Mouse (Mus musculus): ENCODE measurements around the gene Saysd1. TPM values are rescaled to one million over a fixed set of nuclear protein-coding genes. Genes with fewer than 3 reads are reported as not detected.

Saysd1 gene
- total and polyA plus RNA-seq, 3 experiments = 2.8 to 7.9 (median 2.8) TPM

- no peak for DNase-seq (ENCODE audit: low spot score)
- H3K9me3 ChIP-seq (replicated peaks) = no peaks in the 10 kb centered on the region
- no peak overlapping the region for H3K4me3 ChIP-seq (ENCODE audit: low read depth, low read length)
- H3K27me3 ChIP-seq (ENCODE audit: insufficient read depth, low read length) = no peaks in the 10 kb centered on the region
- TF ChIP-seq GATA2 (IDR thresholded peaks at IDR 0.05; ENCODE audit: borderline replicate concordance, low read depth, low read length) (no peak), GATA1 (IDR thresholded peaks at IDR 0.05; ENCODE audit: borderline replicate concordance, low read length) (no peak), POLR2AphosphoS5 (IDR thresholded peaks at IDR 0.05; ENCODE audit: insufficient replicate concordance, low read depth, low read length) (no peak), TAL1 (conservative IDR thresholded peaks at IDR 0.05; ENCODE audit: low read depth, low read length) (no peak), CTCF (IDR thresholded peaks at IDR 0.05; ENCODE audit: low read depth, low read length) (no peak)
- H3K4me1 ChIP-seq (ENCODE audit: insufficient read depth, low read depth, low read length) = peaks cover 38% of the 10 kb centered on the region
- no peak for ATAC-seq (ENCODE audit: extremely low read depth, insufficient number of reproducible peaks, low FRiP score, poor library complexity, severe bottlenecking)
- peaks cover 82% of the 10 kb centered on the region for H3K36me3 ChIP-seq (replicated peaks)
These were observed 11.1 kb upstream of the Saysd1 start for GRCm38 (mm10) chr14:20149127-20150080.

- TF ChIP-seq CTCF (IDR thresholded peaks at IDR 0.05; ENCODE audit: low read depth, low read length) (no peak), GATA2 (IDR thresholded peaks at IDR 0.05; ENCODE audit: borderline replicate concordance, low read depth, low read length) (no peak), POLR2AphosphoS5 (IDR thresholded peaks at IDR 0.05; ENCODE audit: insufficient replicate concordance, low read depth, low read length) (no peak), GATA1 (IDR thresholded peaks at IDR 0.05; ENCODE audit: borderline replicate concordance, low read length) (no peak), TAL1 (conservative IDR thresholded peaks at IDR 0.05; ENCODE audit: low read depth, low read length) (no peak)
- H3K27me3 ChIP-seq (ENCODE audit: insufficient read depth, low read length) = no peaks in the 10 kb centered on the region
- peaks cover 36% of the 10 kb centered on the region for H3K4me1 ChIP-seq (ENCODE audit: insufficient read depth, low read depth, low read length)
- no peaks in the 10 kb centered on the region for H3K9me3 ChIP-seq (replicated peaks)
- ATAC-seq (ENCODE audit: extremely low read depth, insufficient number of reproducible peaks, low FRiP score, poor library complexity, severe bottlenecking) = no peak
- no peak for DNase-seq (ENCODE audit: low spot score)
- H3K4me3 ChIP-seq (ENCODE audit: low read depth, low read length) = no peak overlapping the region
- H3K36me3 ChIP-seq (replicated peaks) = peaks cover 87% of the 10 kb centered on the region
These were observed 10.2 kb upstream of the Saysd1 start for GRCm38 (mm10) chr14:20148514-20148913.

GRCm38 (mm10) chr14:20147854-20148253, 9.5 kb upstream of the Saysd1 start:
- no peaks in the 10 kb centered on the region for H3K27me3 ChIP-seq (ENCODE audit: insufficient read depth, low read length)
- TF ChIP-seq GATA1 (IDR thresholded peaks at IDR 0.05; ENCODE audit: borderline replicate concordance, low read length) (no peak), POLR2AphosphoS5 (IDR thresholded peaks at IDR 0.05; ENCODE audit: insufficient replicate concordance, low read depth, low read length) (no peak), TAL1 (conservative IDR thresholded peaks at IDR 0.05; ENCODE audit: low read depth, low read length) (no peak), CTCF (IDR thresholded peaks at IDR 0.05; ENCODE audit: low read depth, low read length) (no peak), GATA2 (IDR thresholded peaks at IDR 0.05; ENCODE audit: borderline replicate concordance, low read depth, low read length) (no peak)
- ATAC-seq (ENCODE audit: extremely low read depth, insufficient number of reproducible peaks, low FRiP score, poor library complexity, severe bottlenecking) (no peak), DNase-seq (ENCODE audit: low spot score) (no peak)
- H3K9me3 ChIP-seq (replicated peaks) = no peaks in the 10 kb centered on the region
- H3K4me1 ChIP-seq (ENCODE audit: insufficient read depth, low read depth, low read length) = peaks cover 36% of the 10 kb centered on the region
- peaks cover 94% of the 10 kb centered on the region for H3K36me3 ChIP-seq (replicated peaks)
- H3K4me3 ChIP-seq (ENCODE audit: low read depth, low read length) = no peak overlapping the region

GRCm38 (mm10) chr14:20144093-20144492, 5.8 kb upstream of the Saysd1 start:
- no peaks in the 10 kb centered on the region for H3K27me3 ChIP-seq (ENCODE audit: insufficient read depth, low read length)
- DNase-seq (ENCODE audit: low spot score) (no peak), ATAC-seq (ENCODE audit: extremely low read depth, insufficient number of reproducible peaks, low FRiP score, poor library complexity, severe bottlenecking) (no peak)
- H3K4me3 ChIP-seq (ENCODE audit: low read depth, low read length) = no peak overlapping the region
- H3K4me1 ChIP-seq (ENCODE audit: insufficient read depth, low read depth, low read length) = peaks cover 8% of the 10 kb centered on the region
- H3K36me3 ChIP-seq (replicated peaks) = peaks cover 98% of the 10 kb centered on the region
- TF ChIP-seq CTCF (IDR thresholded peaks at IDR 0.05; ENCODE audit: low read depth, low read length) = no peak
- no peak for TF ChIP-seq GATA2 (IDR thresholded peaks at IDR 0.05; ENCODE audit: borderline replicate concordance, low read depth, low read length)
- no peak for TF ChIP-seq GATA1 (IDR thresholded peaks at IDR 0.05; ENCODE audit: borderline replicate concordance, low read length)
- no peak for TF ChIP-seq POLR2AphosphoS5 (IDR thresholded peaks at IDR 0.05; ENCODE audit: insufficient replicate concordance, low read depth, low read length)
- TF ChIP-seq TAL1 (conservative IDR thresholded peaks at IDR 0.05; ENCODE audit: low read depth, low read length) = no peak
- no peaks in the 10 kb centered on the region for H3K9me3 ChIP-seq (replicated peaks)

GRCm38 (mm10) chr14:20134965-20135671, 3.2 kb downstream of the Saysd1 start:
- TF ChIP-seq TAL1 (conservative IDR thresholded peaks at IDR 0.05; ENCODE audit: low read depth, low read length) = no peak
- no peak for TF ChIP-seq GATA1 (IDR thresholded peaks at IDR 0.05; ENCODE audit: borderline replicate concordance, low read length)
- TF ChIP-seq GATA2 (IDR thresholded peaks at IDR 0.05; ENCODE audit: borderline replicate concordance, low read depth, low read length) = no peak
- no peak for TF ChIP-seq CTCF (IDR thresholded peaks at IDR 0.05; ENCODE audit: low read depth, low read length)
- no peak for TF ChIP-seq POLR2AphosphoS5 (IDR thresholded peaks at IDR 0.05; ENCODE audit: insufficient replicate concordance, low read depth, low read length)

GRCm38 (mm10) chr14:20128162-20128561, 10.2 kb downstream of the Saysd1 start:
- no peaks in the 10 kb centered on the region; the same call in 1 of the 2 replicates for H3K4me1 ChIP-seq (ENCODE audit: insufficient read depth, low read depth, low read length)
- peaks cover 14% of the 10 kb centered on the region for H3K27me3 ChIP-seq (ENCODE audit: insufficient read depth, low read length)
- no peaks in the 10 kb centered on the region for H3K9me3 ChIP-seq (replicated peaks)
- TF ChIP-seq CTCF (IDR thresholded peaks at IDR 0.05; ENCODE audit: low read depth, low read length) (no peak), TAL1 (conservative IDR thresholded peaks at IDR 0.05; ENCODE audit: low read depth, low read length) (no peak), GATA1 (IDR thresholded peaks at IDR 0.05; ENCODE audit: borderline replicate concordance, low read length) (no peak), GATA2 (IDR thresholded peaks at IDR 0.05; ENCODE audit: borderline replicate concordance, low read depth, low read length) (no peak), POLR2AphosphoS5 (IDR thresholded peaks at IDR 0.05; ENCODE audit: insufficient replicate concordance, low read depth, low read length) (no peak)
- ATAC-seq (ENCODE audit: extremely low read depth, insufficient number of reproducible peaks, low FRiP score, poor library complexity, severe bottlenecking) (no peak), DNase-seq (ENCODE audit: low spot score) (no peak)
- H3K36me3 ChIP-seq (replicated peaks) = no peaks in the 10 kb centered on the region
- H3K4me3 ChIP-seq (ENCODE audit: low read depth, low read length) = no peak overlapping the region

More at GRCm38 (mm10) chr14:20134965-20135671, 3.2 kb downstream of the Saysd1 start:
- Histone ChIP-seq H3K27me3 (ENCODE audit: insufficient read depth, low read length) (no peaks in the 10 kb centered on the region), H3K36me3 (replicated peaks) (peaks cover 24% of the 10 kb centered on the region), H3K4me3 (ENCODE audit: low read depth, low read length) (no peak overlapping the region), H3K4me1 (ENCODE audit: insufficient read depth, low read depth, low read length) (peaks cover 14% of the 10 kb centered on the region), H3K9me3 (replicated peaks) (no peaks in the 10 kb centered on the region)
- DNase-seq (ENCODE audit: low spot score) (no peak), ATAC-seq (ENCODE audit: extremely low read depth, insufficient number of reproducible peaks, low FRiP score, poor library complexity, severe bottlenecking) (no peak)

Data from G1E (cell line).